Mouse (Mus musculus): ENCODE measurements at regions not wholly inside any gene's neighbourhood (a gene's known extent, or its start where the extent isn't known, plus 50 kb on each side); places are given as distances from the start of the nearest gene placed in this dataset.

DNA sequence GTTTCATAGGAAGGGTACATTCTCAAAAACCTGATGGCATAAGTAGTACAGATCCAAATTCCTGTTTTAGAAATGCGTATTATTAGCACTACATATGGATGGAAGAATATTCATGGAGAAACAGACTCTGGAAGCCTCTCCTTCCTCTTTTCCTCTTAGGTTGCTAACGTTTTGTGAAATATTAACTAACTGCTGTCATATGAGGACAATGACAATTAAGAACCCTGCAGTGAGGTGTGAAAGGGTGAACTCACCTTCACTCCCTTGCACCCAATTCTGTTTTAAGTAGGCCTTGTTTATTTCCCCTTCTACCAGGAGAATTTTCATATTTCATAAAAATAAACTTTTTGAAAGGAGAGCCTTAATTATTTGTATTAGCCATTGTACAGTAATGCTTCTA is 62.5 kb upstream of the Abcb5 start:
- intact Hi-C loops (cut with DNase I): loop anchor here (10.0 kb wide), 1 partner anchor 296 kb away; no protein-coding TSS in a partner anchor
- DNase-seq (ENCODE audit: low spot score in 2 of 2): no peak

DNA sequence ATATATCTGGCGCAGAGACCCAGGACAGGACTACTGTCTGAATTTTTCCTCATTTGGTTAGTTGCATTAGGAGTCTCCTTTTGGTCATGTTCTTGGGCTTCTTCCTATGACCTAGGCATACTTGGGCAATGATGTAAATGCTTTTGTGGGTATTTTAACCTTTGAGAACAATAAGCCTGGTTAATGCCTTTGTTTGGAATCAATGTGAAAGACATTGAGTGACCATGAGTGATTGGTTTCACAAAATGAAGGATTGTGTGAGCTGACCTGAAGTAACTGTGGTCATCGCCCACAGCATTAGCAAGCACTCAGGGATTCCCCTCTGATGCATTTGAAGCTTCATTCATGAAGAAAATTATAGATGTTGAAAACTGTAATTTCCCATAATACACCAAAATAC is 61.9 kb upstream of the Abcb5 start:
- no peak for DNase-seq (ENCODE audit: low spot score in 2 of 2)
- intact Hi-C loops (cut with DNase I): loop anchor here (10.0 kb wide), 1 partner anchor 297 kb away; no protein-coding TSS in a partner anchor

- intact Hi-C loops (cut with DNase I): loop anchor here (10.0 kb wide), 1 partner anchor 297 kb away; no protein-coding TSS in a partner anchor
- peak; percentile 7 to 17 for DNase-seq (ENCODE audit: low spot score in 2 of 2)
These were observed 61.5 kb upstream of the Abcb5 start for GRCm38 (mm10) chr12:119027701-119028100.

GRCm38 (mm10) chr12:119026311-119026710 is 60.1 kb upstream of the Abcb5 start:
- peak in 1 of 2 experiments; percentile 7 for DNase-seq (ENCODE audit: low spot score in 2 of 2)
- intact Hi-C loops (cut with DNase I): loop anchor here (10.0 kb wide), 1 partner anchor 298 kb away; no protein-coding TSS in a partner anchor

- DNase-seq (ENCODE audit: low spot score in 2 of 2): no peak
- intact Hi-C loops (cut with DNase I): loop anchor here (10.0 kb wide), 1 partner anchor 301 kb away; no protein-coding TSS in a partner anchor
These were observed 57.8 kb upstream of the Abcb5 start for GRCm38 (mm10) chr12:119024063-119024462.
